Mouse (Mus musculus) kidney, adult 2 months (tissue): ENCODE data around the gene Gm10309.

Experiments used
- CTCF ChIP-seq: fragments of 200-500 bp; conservative IDR thresholded peaks from 2 replicates; pipeline ENCODE4 v1.5.1; 2011; ENCODE audit warnings: low read depth, mild to moderate bottlenecking, control low read depth, low read length, moderate library complexity, mixed read lengths; ENCODE audit not compliant: insufficient read depth, insufficient read length
- POLR2A ChIP-seq: fragments of 200-500 bp; IDR thresholded peaks from one replicate; pipeline ENCODE4 v1.6.1; 2011; ENCODE audit warnings: low read depth, low read length, control low read depth

- TF ChIP-seq CTCF (no peak), POLR2A (no peak)
Measured at GRCm38 (mm10) chr17:86529003-86529402, 24.0 kb upstream of the Gm10309 start.
